Mouse (Mus musculus) heart, adult 8-10 months (tissue): ENCODE results near the gene Hnrnph3. TPM values are rescaled to one million over a fixed set of nuclear protein-coding genes. Genes with fewer than 3 reads are reported as not detected.
A peak's percentile ranks its signal among the peaks of the same experiment; 100 is the strongest.

Source experiments
- DNase-seq: peaks from one replicate; pipeline ENCODE4 v3.0.0; 2022; ENCODE audit warnings: low spot score
- total RNA-seq, 4 experiments: library from RNA; stranded (reverse); gene quantifications; 2 replicates each; pipeline ENCODE4 v1.2.4; 2022

Gene Hnrnph3
- total RNA-seq, 4 experiments from 2014 or later, result 28.4 to 38.8 (median 30.2) TPM

- no peak for DNase-seq
Observed at GRCm38 (mm10) chr10:62987341-62987740, 36.7 kb downstream of the Hnrnph3 start.

GRCm38 (mm10) chr10:62984495-62984894 lies 39.5 kb downstream of the Hnrnph3 start:
- DNase-seq, result no peak

DNA sequence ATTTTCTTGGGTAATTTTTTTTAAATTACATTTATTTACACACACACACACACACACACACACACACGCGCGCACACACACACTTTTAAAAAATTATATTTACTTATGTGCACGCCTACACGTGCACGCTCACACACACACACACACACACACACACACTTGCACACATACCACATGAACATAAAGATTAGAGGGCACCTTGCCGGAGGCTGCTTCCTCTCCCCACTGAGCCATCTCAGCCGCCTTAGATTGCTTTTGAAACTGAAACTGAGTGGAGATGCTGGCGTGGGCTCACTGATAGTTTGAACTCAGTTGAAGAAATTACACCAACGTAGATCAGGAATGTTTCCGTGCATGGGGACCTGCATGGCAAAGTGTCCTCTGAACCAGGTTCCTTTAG lies 39.9 kb downstream of the Hnrnph3 start:
- DNase-seq, result no peak

GRCm38 (mm10) chr10:62980039-62980954 lies 43.7 kb downstream of the Hnrnph3 start, which contains the start of gene Rufy2:
Gene Rufy2, plus strand, starts transcription at chr10:62980223.
- DNase-seq, result peak; percentile 72

- DNase-seq, result no peak
Observed at GRCm38 (mm10) chr10:62979667-62980038, 44.4 kb downstream of the Hnrnph3 start.

DNA sequence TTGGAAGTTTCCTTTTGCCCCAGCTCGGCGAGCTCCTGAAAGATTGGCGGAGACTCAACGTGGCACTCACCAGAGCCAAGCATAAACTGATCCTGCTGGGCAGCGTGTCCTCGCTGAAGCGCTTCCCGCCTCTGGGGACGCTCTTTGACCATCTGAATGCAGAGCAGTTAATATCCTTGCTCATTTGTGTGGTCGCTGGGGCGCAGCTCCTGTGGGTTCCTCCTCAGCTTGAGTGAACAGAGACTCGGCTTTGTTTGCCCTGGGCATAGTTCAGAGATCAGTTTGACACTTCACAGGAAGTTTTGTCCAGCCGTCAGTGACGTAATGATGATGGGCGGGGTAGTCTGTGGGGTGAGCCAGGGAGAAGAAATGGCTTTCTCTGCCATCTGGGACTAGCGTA lies 52.2 kb downstream of the Hnrnph3 start:
- DNase-seq, result no peak

GRCm38 (mm10) chr10:62966291-62966690 lies 57.7 kb downstream of the Hnrnph3 start:
- no peak for DNase-seq

GRCm38 (mm10) chr10:62965796-62966195 lies 58.2 kb downstream of the Hnrnph3 start:
- no peak for DNase-seq

Other genes with a start within 250 kb of the Hnrnph3 start
- gene Ccar1, start 231.9 kb downstream of the Hnrnph3 start, total RNA-seq, result 10 to 100 TPM; 43.1 to 52.2 (median 47.1) TPM
- gene Tet1, start 115.2 kb downstream of the Hnrnph3 start, total RNA-seq, result 1 to 10 TPM; 4.2 to 8.8 (median 6.8) TPM
- 10 to 100 TPM; 23.4 to 29.5 (median 23.9) TPM for gene Slc25a16, start 103.6 kb downstream of the Hnrnph3 start, total RNA-seq
- under 1 TPM; 0.38 to 0.66 (median 0.57) TPM for gene Dna2, start 77.2 kb downstream of the Hnrnph3 start, total RNA-seq
- gene Rufy2, start 44.0 kb downstream of the Hnrnph3 start, total RNA-seq, result 10 to 100 TPM in 2 of 4 experiments, 1 to 10 TPM in 2; 6.4 to 10.8 (median 9.6) TPM
- 10 to 100 TPM in 2 of 4 experiments, 1 to 10 TPM in 2; 8.9 to 13.2 (median 10.3) TPM for gene Pbld2, start 98 bp upstream of the Hnrnph3 start, total RNA-seq
- 1 to 10 TPM; 1.0 to 2.8 (median 2.0) TPM for gene Pbld1, start 35.9 kb upstream of the Hnrnph3 start, total RNA-seq
- gene Atoh7, start 75.4 kb upstream of the Hnrnph3 start, total RNA-seq, result not detected
- gene Mypn, start 179.7 kb upstream of the Hnrnph3 start, total RNA-seq, result 100 to 1,000 TPM in 3 of 4 experiments, 10 to 100 TPM in 1; 99.8 to 126 (median 104) TPM
- gene Herc4, start 219.6 kb upstream of the Hnrnph3 start, total RNA-seq, result 10 to 100 TPM; 28.2 to 34.3 (median 31.5) TPM